Mouse (Mus musculus) heart, embryonic 10.5 days (tissue): Measurements from ENCODE around the gene Cldn7. TPM values are rescaled to one million over a fixed set of nuclear protein-coding genes. Genes with fewer than 3 reads are reported as not detected.

Experiments used
- DNase-seq: peaks from one replicate; pipeline ENCODE4 v3.0.0-alpha.2; 2017; ENCODE audit warnings: low spot score
- H3K27ac ChIP-seq: fragments of 300-500 bp; sonication (generic); 2 replicates; pipeline ENCODE4 v1.5.1; 2016; ENCODE audit warnings: mild to moderate bottlenecking
- H3K27me3 ChIP-seq: fragments of 300-500 bp; sonication (generic); 2 replicates; pipeline ENCODE4 v1.6.1; 2016; ENCODE audit warnings: mild to moderate bottlenecking; ENCODE audit not compliant: poor library complexity, insufficient read depth, severe bottlenecking
- H3K36me3 ChIP-seq: fragments of 300-500 bp; sonication (generic); 2 replicates; pipeline ENCODE4 v1.6.1; 2016; ENCODE audit warnings: mild to moderate bottlenecking, moderate library complexity
- H3K4me1 ChIP-seq: fragments of 300-500 bp; sonication (generic); 2 replicates; pipeline ENCODE4 v1.6.1; 2016; ENCODE audit warnings: mild to moderate bottlenecking
- H3K4me3 ChIP-seq: fragments of 300-500 bp; sonication (generic); 2 replicates; pipeline ENCODE4 v1.5.1; 2016; ENCODE audit warnings: mild to moderate bottlenecking, moderate library complexity
- H3K9me3 ChIP-seq: fragments of 300-500 bp; sonication (generic); 2 replicates; pipeline ENCODE4 v1.6.1; 2016; ENCODE audit warnings: mild to moderate bottlenecking, moderate library complexity
- WGBS: fragments of 180-500 bp; shearing (Covaris S2); methylation state at CpG from one replicate; pipeline ENCODE4 v1.1.7; 2016; 5-methylcytosine and 5-hydroxymethylcytosine counted together
- microRNA counts: library from miRNA; unstranded; fragments of <30 nt; microRNA quantifications from one replicate; lab custom pipeline; 2017
- microRNA-seq: library from miRNA; unstranded; fragments of <30 nt; microRNA quantifications from one replicate; pipeline ENCODE4, GENCODE M21; 2017
- polyA plus RNA-seq: library from polyadenylated mRNA; unstranded; fragments of >200 nt; fragmentation: Nextera tagmentation; extraction: Ambion mirVana; gene quantifications from 2 replicates; pipeline ENCODE4 v1.2.1, GENCODE M21; 2016

Gene Cldn7
- polyA plus RNA-seq, 1 experiment from 2014 or later: 22.3 TPM

DNA sequence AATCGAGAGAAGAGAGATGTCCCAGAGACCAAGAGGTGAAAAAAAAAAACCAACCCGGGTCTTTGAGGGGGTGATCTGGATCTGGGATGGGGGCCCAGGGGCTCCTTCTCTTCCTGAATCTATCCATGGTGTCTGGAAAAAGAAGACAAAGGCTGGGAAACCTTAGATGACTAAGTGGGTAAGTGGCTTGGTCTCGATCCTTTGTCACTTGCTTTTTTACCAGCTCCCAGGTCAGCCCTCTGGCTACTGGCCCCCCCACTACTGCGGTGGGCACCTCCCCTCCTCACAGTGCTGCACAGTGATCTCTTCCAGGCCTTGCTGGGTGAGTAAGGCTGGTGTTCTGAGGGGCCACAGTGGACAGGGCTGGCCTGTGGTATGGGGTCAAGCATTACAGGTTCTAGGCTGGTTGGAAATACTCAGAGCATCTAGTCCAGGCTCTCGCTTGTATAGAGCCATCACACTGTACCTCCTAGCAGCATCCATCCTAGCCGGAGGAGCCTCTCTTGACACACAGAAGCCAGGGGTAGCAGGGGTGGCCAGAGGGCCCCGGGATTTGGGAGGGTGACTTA is 52.7 kb downstream of the Cldn7 start:
- peaks cover 12% of the 10 kb centered on the region for H3K36me3 ChIP-seq
- 41% methylated on average over 7 of the region's 7 CpGs for WGBS
- H3K4me1 ChIP-seq: peaks cover 59% of the 10 kb centered on the region
- H3K4me3 ChIP-seq: peak overlapping the region; percentile 72
- H3K9me3 ChIP-seq: no peaks in the 10 kb centered on the region
- no peaks in the 10 kb centered on the region for H3K27me3 ChIP-seq
- no peak for DNase-seq
- peak overlapping the region; percentile 93 for H3K27ac ChIP-seq

MicroRNAs encoded within 50 kb of the gene (microRNA counts, 519-probe panel; counts per million panel counts)
- microRNA mmu-miR-324-3p (lab: Ali Mortazavi, UCI) (not detected), microRNA mmu-miR-324-5p (lab: Ali Mortazavi, UCI) (3,195 counts per million, percentile 14 among the panel's probes with 10 or more counts)

Small RNAs within 50 kb of the gene (microRNA-seq; reads per million reads assigned to microRNA genes)
- gene Gm44349 (not detected), gene Mir324 (2,292 reads per million, percentile 86 among the genes with 10 or more reads in this experiment)

Other genes starting within 250 kb of the Cldn7 start
- gene Polr2a, start 206.1 kb upstream of the Cldn7 start, polyA plus RNA-seq: 24.9 and 29.6 TPM in 2 replicates
- 0.16 TPM in 1 of 2 replicates, not detected in the other for gene Slc35g3, start 202.8 kb upstream of the Cldn7 start, polyA plus RNA-seq
- 1.7 and 2.4 TPM in 2 replicates for gene Zbtb4, start 198.9 kb upstream of the Cldn7 start, polyA plus RNA-seq
- gene Chrnb1, start 168.8 kb upstream of the Cldn7 start, polyA plus RNA-seq: 3.9 and 4.9 TPM in 2 replicates
- gene Fgf11, start 162.9 kb upstream of the Cldn7 start, polyA plus RNA-seq: 0.97 and 1.1 TPM in 2 replicates
- gene Tmem102, start 159.2 kb upstream of the Cldn7 start, polyA plus RNA-seq: 1.5 and 1.8 TPM in 2 replicates
- gene Gm39566, start 149.5 kb upstream of the Cldn7 start, polyA plus RNA-seq: not detected in 2 replicates
- gene Spem2, start 146.3 kb upstream of the Cldn7 start, polyA plus RNA-seq: 0.08 TPM in 1 of 2 replicates, not detected in the other
- not detected in 2 replicates for gene Spem1, start 142.6 kb upstream of the Cldn7 start, polyA plus RNA-seq
- gene Nlgn2, start 127.0 kb upstream of the Cldn7 start, polyA plus RNA-seq: 1.3 and 3.7 TPM in 2 replicates
- 294 and 327 TPM in 2 replicates for gene Tmem256, start 126.3 kb upstream of the Cldn7 start, polyA plus RNA-seq
- 72.7 and 74.5 TPM in 2 replicates for gene Plscr3, start 118.4 kb upstream of the Cldn7 start, polyA plus RNA-seq
- 0.28 and 1.2 TPM in 2 replicates for gene Tnk1, start 106.0 kb upstream of the Cldn7 start, polyA plus RNA-seq
- not detected in 2 replicates for gene Tmem95, start 86.8 kb upstream of the Cldn7 start, polyA plus RNA-seq
- gene Kctd11, start 83.4 kb upstream of the Cldn7 start, polyA plus RNA-seq: 5.0 and 6.2 TPM in 2 replicates
- 10.6 and 16.2 TPM in 2 replicates for gene Acap1, start 69.2 kb upstream of the Cldn7 start, polyA plus RNA-seq
- gene 2810408A11Rik, start 63.8 kb upstream of the Cldn7 start, polyA plus RNA-seq: 5.5 and 8.7 TPM in 2 replicates
- gene Neurl4, start 63.7 kb upstream of the Cldn7 start, polyA plus RNA-seq: 8.3 and 12.7 TPM in 2 replicates
- 55.2 and 69.4 TPM in 2 replicates for gene Gps2, start 50.9 kb upstream of the Cldn7 start, polyA plus RNA-seq
- 2,011 and 2,470 TPM in 2 replicates for gene Eif5a, start 42.8 kb upstream of the Cldn7 start, polyA plus RNA-seq
- gene Ybx2, start 29.0 kb upstream of the Cldn7 start, polyA plus RNA-seq: 1.8 and 2.1 TPM in 2 replicates
- 17.8 and 24.1 TPM in 2 replicates for gene Slc2a4, start 16.6 kb upstream of the Cldn7 start, polyA plus RNA-seq
- 20.5 and 23.8 TPM in 2 replicates for gene Ctdnep1, start 16.4 kb downstream of the Cldn7 start, polyA plus RNA-seq
- 135 and 147 TPM in 2 replicates for gene Elp5, start 17.7 kb downstream of the Cldn7 start, polyA plus RNA-seq
- 365 and 379 TPM in 2 replicates for gene Gabarap, start 26.4 kb downstream of the Cldn7 start, polyA plus RNA-seq
- gene Phf23, start 31.0 kb downstream of the Cldn7 start, polyA plus RNA-seq: 51.8 and 73.3 TPM in 2 replicates
- 29.5 and 40.3 TPM in 2 replicates for gene Dvl2, start 35.8 kb downstream of the Cldn7 start, polyA plus RNA-seq
- 79.1 and 102 TPM in 2 replicates for gene Acadvl, start 50.6 kb downstream of the Cldn7 start, polyA plus RNA-seq
- 5.7 and 9.3 TPM in 2 replicates for gene Dlg4, start 52.2 kb downstream of the Cldn7 start, polyA plus RNA-seq
- gene Asgr1, start 89.3 kb downstream of the Cldn7 start, polyA plus RNA-seq: 0.23 and 0.93 TPM in 2 replicates
- gene Asgr2, start 127.9 kb downstream of the Cldn7 start, polyA plus RNA-seq: 0.17 and 1.1 TPM in 2 replicates
- gene Mgl2, start 165.6 kb downstream of the Cldn7 start, polyA plus RNA-seq: 0.28 and 0.59 TPM in 2 replicates
- 0.31 TPM in 1 of 2 replicates, not detected in the other for gene Clec10a, start 191.4 kb downstream of the Cldn7 start, polyA plus RNA-seq
- gene Slc16a11, start 248.0 kb downstream of the Cldn7 start, polyA plus RNA-seq: 0.51 and 2.4 TPM in 2 replicates